7 mouse cellular contexts compared by ENCODE assay signal in the genomic region with DNA sequence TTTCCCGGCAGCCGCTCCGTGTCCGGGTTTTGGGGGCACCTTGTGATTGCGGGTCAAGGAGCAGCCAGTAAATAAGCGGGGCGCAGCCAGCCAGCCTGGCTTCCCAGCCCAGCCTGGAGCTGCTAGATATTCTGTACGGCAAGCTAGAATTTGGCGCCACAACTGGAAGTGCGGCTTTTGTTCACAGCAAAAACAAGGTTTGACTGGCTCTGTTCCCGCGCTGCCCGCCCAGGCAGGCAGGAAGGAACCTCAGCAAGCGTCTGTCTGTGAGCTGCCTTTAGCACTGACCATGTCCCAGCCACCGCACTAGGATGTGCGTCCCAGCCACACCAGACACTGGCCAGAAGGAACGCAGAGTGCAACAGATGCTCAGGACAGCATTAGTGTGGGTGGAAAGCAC. TPM values are rescaled to one million over a fixed set of nuclear protein-coding genes. Genes with fewer than 3 reads are reported as not detected.
DNase-seq lines count a peak whose midpoint lies in the region; ATAC-seq and TF ChIP-seq lines count a peak whose summit lies in the region.

No protein-coding gene starts in this region.

- peak; percentile 38 for DNase-seq in R1 (ENCODE audit: low read depth, low spot score)
- peak; percentile 26 to 48 for DNase-seq in cerebellum, postnatal 25 days
- DNase-seq in gastrocnemius, postnatal 25 days, result peak; percentile 10
- peak; percentile 54 to 56 for DNase-seq in left cerebral cortex, postnatal 14 days (ENCODE audit: low spot score in 2 of 2)
- peak; percentile 25 for DNase-seq in mesoderm, embryonic 11.5 days (ENCODE audit: low read depth, low spot score)

- H3K4me2 ChIP-seq in intestine, embryonic 15.5 days (replicated peaks), result peak overlapping the region; percentile 53

- intact Hi-C loops in left cerebral cortex, postnatal 14 days (cut with DNase I), result no loop called here

- H3K4me3 ChIP-seq in intestine, embryonic 15.5 days (replicated peaks), result 0 out of 2 replicates have a peak overlapping the region, but pooled peaks have one; percentile 2
- peak overlapping the region; percentile 28 for H3K4me3 ChIP-seq in small intestine, adult 2 months (ENCODE audit: low read depth, low read length)

- no peak overlapping the region for H3K27ac ChIP-seq in intestine, embryonic 15.5 days
- no peak overlapping the region for H3K27ac ChIP-seq in small intestine, adult 2 months (ENCODE audit: insufficient read depth, low read depth, low read length)

- TF ChIP-seq POLR2A in small intestine, adult 2 months (IDR thresholded peaks at IDR 0.05; ENCODE audit: low read depth, low read length), result no peak

- 11% methylated on average over 17 of the region's 17 CpGs for WGBS in intestine, embryonic 15.5 days
- 4% methylated on average over 17 of the region's 17 CpGs for WGBS in small intestine, adult 2 months

- 0 out of 2 replicates have a peak overlapping the region, but pooled peaks have one; percentile 21 for H3K9ac ChIP-seq in intestine, embryonic 15.5 days

- peak; percentile 51; the same call in 1 of the 2 replicates for ATAC-seq in intestine, embryonic 15.5 days

- H3K4me1 ChIP-seq in intestine, embryonic 15.5 days (replicated peaks), result no peaks in the 10 kb centered on the region
- H3K4me1 ChIP-seq in small intestine, adult 2 months (ENCODE audit: control insufficient read depth, insufficient read depth, insufficient read length, low read length), result peaks cover 4% of the 10 kb centered on the region

- TF ChIP-seq CTCF in small intestine, adult 2 months (IDR thresholded peaks at IDR 0.05; ENCODE audit: extremely low read depth, insufficient read length, insufficient replicate concordance, low read depth, low read length), result no peak

- no peaks in the 10 kb centered on the region for H3K27me3 ChIP-seq in intestine, embryonic 15.5 days (replicated peaks)
- H3K27me3 ChIP-seq in small intestine, adult 2 months (ENCODE audit: control insufficient read depth, insufficient read depth, low read length), result no peaks in the 10 kb centered on the region

- H3K9me3 ChIP-seq in intestine, embryonic 15.5 days, result no peaks in the 10 kb centered on the region

- H3K36me3 ChIP-seq in intestine, embryonic 15.5 days, result no peaks in the 10 kb centered on the region
- H3K36me3 ChIP-seq in small intestine, adult 2 months (ENCODE audit: control insufficient read depth, insufficient read depth, low read length), result no peaks in the 10 kb centered on the region

RNA-seq across cellular contexts. Expression of a gene that starts 20.1 kb away (rescaled TPM):
- 1 to 10 TPM; 5.1 to 5.2 TPM for total RNA-seq in gastrocnemius, postnatal 25 days (2021)
- polyA plus RNA-seq in intestine, embryonic 15.5 days (2015; fragmentation: Nextera tagmentation; extraction: Ambion mirVana), result 6.0 and 6.3 TPM in 2 replicates
- total RNA-seq in left cerebral cortex, postnatal 14 days (2021), result 10 to 100 TPM; 36.2 to 38.4 TPM
- polyA plus RNA-seq in small intestine, adult 2 months (2012; rRNA removed), result 0.72 and 1.5 TPM in 2 replicates

Comparison
In these comparisons a context has a peak if more than half of its experiments do, and no peak if none do; other contexts are left out.
1. RNA of a gene that starts 20.1 kb away (total RNA-seq): 36.2 to 38.4 TPM in left cerebral cortex, postnatal 14 days; 5.1 to 5.2 TPM in gastrocnemius, postnatal 25 days; every median in the first group is over 4 times any median in the second.
2. Peak in every context shown above with its lines, with median percentiles within 50 percentile points of each other: DNase-seq.